Mouse (Mus musculus) forebrain, embryonic 15.5 days (tissue): ENCODE results near the gene Stam2. TPM values are rescaled to one million over a fixed set of nuclear protein-coding genes. Genes with fewer than 3 reads are reported as not detected.

Source experiments
- ATAC-seq: fragments of 200-750 bp; cut with Nextera tagmentation; replicated peaks from 2 replicates; pipeline ENCODE4 v1.8.0; 2017; ENCODE audit warnings: mild to moderate bottlenecking, moderate TSS enrichment, moderate library complexity
- H3K27ac ChIP-seq: fragments of 300-500 bp; sonication (generic); replicated peaks from 2 replicates; pipeline ENCODE4 v1.5.1; 2015; ENCODE audit warnings: mild to moderate bottlenecking, inconsistent platforms
- H3K27me3 ChIP-seq: fragments of 300-500 bp; sonication (generic); 2 replicates; pipeline ENCODE4 v1.6.1; 2015; ENCODE audit warnings: inconsistent platforms
- H3K36me3 ChIP-seq: fragments of 300-500 bp; sonication (generic); 2 replicates; pipeline ENCODE4 v1.6.1; 2015; ENCODE audit warnings: mild to moderate bottlenecking, inconsistent platforms
- H3K4me1 ChIP-seq: fragments of 300-500 bp; sonication (generic); 2 replicates; pipeline ENCODE4 v1.6.1; 2015; ENCODE audit warnings: inconsistent platforms
- H3K4me2 ChIP-seq: fragments of 300-500 bp; sonication (generic); replicated peaks from 2 replicates; pipeline ENCODE4 v1.6.1; 2015; ENCODE audit warnings: mild to moderate bottlenecking, inconsistent platforms
- H3K4me3 ChIP-seq: fragments of 300-500 bp; sonication (generic); 2 replicates; pipeline ENCODE4 v1.5.1; 2015; ENCODE audit warnings: mild to moderate bottlenecking, inconsistent platforms
- H3K9ac ChIP-seq: fragments of 300-500 bp; sonication (generic); replicated peaks from 2 replicates; pipeline ENCODE4 v1.6.1; 2015; ENCODE audit warnings: mild to moderate bottlenecking, inconsistent platforms
- H3K9me3 ChIP-seq: fragments of 300-500 bp; sonication (generic); 2 replicates; pipeline ENCODE4 v1.6.1; 2016; ENCODE audit warnings: inconsistent platforms
- WGBS: fragments of 180-500 bp; shearing (Covaris S2); methylation state at CpG from one replicate; pipeline ENCODE4 v1.1.7; 2015; ENCODE audit warnings: mixed read lengths; 5-methylcytosine and 5-hydroxymethylcytosine counted together
- polyA plus RNA-seq: library from polyadenylated mRNA; unstranded; fragments of >200 nt; fragmentation: Nextera tagmentation; extraction: Ambion mirVana; gene quantifications from 2 replicates; pipeline ENCODE4 v1.2.1, GENCODE M21; 2015

Stam2 gene
- polyA plus RNA-seq = 45.6 and 46.5 TPM in 2 replicates

DNA sequence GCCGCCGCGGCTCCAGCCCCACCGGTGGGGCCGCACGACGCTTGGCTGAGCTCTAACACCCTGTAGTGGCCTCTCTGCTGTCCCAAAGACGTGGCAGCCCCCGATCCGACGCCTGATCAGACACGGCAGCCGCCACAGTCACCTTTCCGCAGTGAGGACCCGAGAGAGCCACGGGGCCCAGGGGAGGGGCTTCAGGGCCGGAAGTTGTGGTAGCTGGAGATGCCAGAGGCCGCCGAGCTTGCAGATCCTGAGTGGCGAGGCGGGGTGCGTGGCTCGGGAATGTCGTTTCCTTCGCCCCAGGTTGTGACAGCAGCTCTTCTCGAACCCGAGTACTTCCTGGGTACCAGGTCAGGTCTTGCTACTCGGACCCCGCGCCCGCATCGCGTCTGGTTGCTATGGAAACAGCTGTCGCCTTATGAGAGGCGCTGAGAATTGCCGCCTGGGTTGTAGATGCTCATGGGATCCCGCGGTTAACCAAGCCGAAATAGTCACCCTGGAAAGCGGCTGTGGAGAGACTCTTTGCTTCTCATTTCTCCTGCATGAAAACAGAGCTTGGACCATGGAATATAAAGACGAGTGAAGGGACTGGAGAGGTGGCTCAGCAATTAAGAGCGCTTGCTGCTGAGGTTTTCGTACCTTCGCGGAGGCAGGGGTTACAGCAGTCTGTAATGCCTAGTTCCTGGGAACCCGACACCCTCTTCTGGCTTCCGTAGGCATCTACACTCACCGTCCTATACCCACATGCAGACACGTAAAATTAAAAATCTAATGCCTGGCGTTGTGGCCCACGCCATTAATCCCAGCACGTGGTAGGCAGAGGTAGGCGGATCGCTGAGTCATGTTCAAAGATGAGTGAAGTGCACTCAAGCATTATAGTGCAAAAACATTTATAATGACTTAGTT is at the start of gene Stam2:
Gene Stam2, minus strand, starts transcription at position 26 of the 903 bp plus-strand sequence.
- peak within 1 kb of the TSS; percentile 94 for H3K9ac ChIP-seq
- H3K27me3 ChIP-seq = no peaks in the 10 kb centered on the region
- H3K4me3 ChIP-seq = peak within 1 kb of the TSS; percentile 80
- peaks cover 8% of the 10 kb centered on the region for H3K4me1 ChIP-seq
- 7% methylated on average over 54 of the region's 54 CpGs for WGBS
- peak within 1 kb of the TSS; percentile 98 for H3K27ac ChIP-seq
- no peaks in the 10 kb centered on the region for H3K36me3 ChIP-seq
- peak; percentile 97 for ATAC-seq
- H3K9me3 ChIP-seq = no peaks in the 10 kb centered on the region
- peak within 1 kb of the TSS; percentile 47 for H3K4me2 ChIP-seq

DNA sequence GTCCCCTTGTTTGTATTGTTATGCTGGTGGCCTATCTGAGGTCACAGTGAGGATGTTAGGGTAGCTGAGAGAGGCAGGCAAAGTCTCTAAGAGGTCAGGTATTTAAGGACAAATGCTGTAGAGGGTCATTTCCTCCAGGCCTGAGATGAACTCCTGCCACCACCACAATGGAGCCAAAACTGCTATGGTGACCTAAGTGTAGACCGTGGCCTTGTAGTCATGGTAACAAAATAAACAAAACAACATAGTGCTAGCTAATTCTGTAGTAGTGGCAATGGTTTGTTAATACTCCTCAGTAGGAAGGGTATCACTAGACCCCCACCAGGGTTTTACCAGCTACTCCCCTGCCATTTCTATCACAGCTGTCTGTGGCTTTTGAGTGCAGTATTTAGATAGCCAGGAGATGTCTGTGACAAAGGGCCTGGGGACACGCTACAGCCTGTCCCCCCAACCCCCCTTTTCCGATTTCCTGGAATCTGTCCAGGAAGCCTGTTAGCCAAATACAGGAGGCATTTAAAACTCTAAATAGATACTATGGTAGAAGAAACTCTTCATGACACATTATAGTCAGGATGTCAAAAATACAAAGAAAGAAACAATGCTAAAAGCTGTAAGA is 43.1 kb upstream of the Stam2 start:
- no peak for ATAC-seq
- Histone ChIP-seq H3K36me3 (no peaks in the 10 kb centered on the region), H3K27ac (no peak overlapping the region), H3K27me3 (no peaks in the 10 kb centered on the region), H3K4me3 (no peak overlapping the region), H3K9ac (no peak overlapping the region), H3K9me3 (no peaks in the 10 kb centered on the region), H3K4me2 (no peak overlapping the region), H3K4me1 (peaks cover 5% of the 10 kb centered on the region)
- WGBS = 45% methylated on average over 3 of the region's 3 CpGs

DNA sequence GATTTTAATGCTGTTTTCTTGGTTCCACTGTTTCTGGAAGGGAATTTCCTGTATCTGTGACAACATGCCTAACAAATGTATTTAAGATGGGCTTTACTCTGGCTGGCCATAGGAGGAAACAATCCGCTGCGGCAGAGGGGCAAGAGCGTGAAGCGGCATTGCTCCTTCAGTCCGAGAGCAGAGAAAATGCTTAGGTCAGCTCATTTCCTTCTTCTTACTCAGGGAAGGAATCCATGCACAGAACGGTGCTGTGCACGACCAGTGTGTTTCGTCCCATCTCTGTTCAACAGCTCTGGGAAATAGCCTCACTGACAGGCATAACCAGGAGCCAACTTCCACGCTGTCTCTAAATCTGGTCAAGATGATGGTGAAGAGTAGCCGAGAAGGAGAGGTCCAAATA is 37.9 kb upstream of the Stam2 start:
- Histone ChIP-seq H3K36me3 (no peaks in the 10 kb centered on the region), H3K9ac (no peak overlapping the region), H3K27ac (no peak overlapping the region), H3K4me2 (no peak overlapping the region), H3K9me3 (no peaks in the 10 kb centered on the region), H3K4me1 (peaks cover 17% of the 10 kb centered on the region), H3K27me3 (no peaks in the 10 kb centered on the region), H3K4me3 (no peak overlapping the region)
- 83% methylated on average over 10 of the region's 10 CpGs for WGBS
- no peak for ATAC-seq

DNA sequence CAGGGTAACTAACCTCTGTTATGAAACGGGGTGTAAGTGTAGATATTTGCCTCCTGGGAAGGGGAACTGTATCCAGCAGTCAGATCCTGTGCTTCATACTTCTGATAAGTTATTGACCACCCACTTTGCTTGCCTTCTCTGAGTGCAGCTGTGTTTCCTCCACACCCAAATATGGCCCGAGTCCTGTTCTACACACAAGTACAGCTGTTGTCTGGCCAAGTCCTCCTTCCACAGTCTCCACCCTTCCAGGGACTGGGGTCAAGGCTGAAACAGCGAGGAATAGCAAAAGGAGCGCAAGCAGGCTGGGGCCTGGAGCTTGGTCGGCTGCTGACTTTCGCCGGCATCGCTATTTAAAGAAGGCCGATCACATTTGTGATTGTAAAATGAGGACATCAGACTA is 37.3 kb upstream of the Stam2 start:
- Histone ChIP-seq H3K9me3 (no peaks in the 10 kb centered on the region), H3K4me3 (no peak overlapping the region), H3K4me1 (peaks cover 19% of the 10 kb centered on the region), H3K9ac (no peak overlapping the region), H3K27ac (no peak overlapping the region), H3K27me3 (no peaks in the 10 kb centered on the region), H3K36me3 (no peaks in the 10 kb centered on the region), H3K4me2 (no peak overlapping the region)
- no peak for ATAC-seq
- 86% methylated on average over 9 of the region's 9 CpGs for WGBS

DNA sequence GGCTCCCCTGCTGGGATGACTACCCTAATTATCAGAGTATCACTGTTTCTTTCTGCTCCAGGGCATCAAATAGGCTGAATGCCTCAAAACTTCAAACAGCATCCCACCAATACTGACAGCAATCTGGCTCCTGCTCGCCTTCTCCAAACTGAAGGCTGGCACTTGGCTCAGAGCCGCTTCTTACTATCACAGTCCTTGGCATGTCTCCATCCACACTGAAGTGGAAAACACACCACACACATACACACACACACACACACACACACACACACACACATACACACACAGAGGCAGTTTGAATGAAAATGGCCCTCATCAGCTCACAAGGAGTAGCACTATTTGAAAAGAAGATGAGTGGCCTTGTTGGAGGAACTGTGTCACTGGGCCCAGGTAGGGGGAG is 35.8 kb upstream of the Stam2 start:
- Histone ChIP-seq H3K9ac (no peak overlapping the region), H3K4me2 (no peak overlapping the region), H3K4me3 (no peak overlapping the region), H3K27me3 (no peaks in the 10 kb centered on the region), H3K4me1 (peaks cover 17% of the 10 kb centered on the region), H3K36me3 (no peaks in the 10 kb centered on the region), H3K27ac (peak overlapping the region; percentile 43; the same call in 1 of the 2 replicates), H3K9me3 (no peaks in the 10 kb centered on the region)
- WGBS = 42% methylated on average over 2 of the region's 2 CpGs
- ATAC-seq = peak; percentile 88

DNA sequence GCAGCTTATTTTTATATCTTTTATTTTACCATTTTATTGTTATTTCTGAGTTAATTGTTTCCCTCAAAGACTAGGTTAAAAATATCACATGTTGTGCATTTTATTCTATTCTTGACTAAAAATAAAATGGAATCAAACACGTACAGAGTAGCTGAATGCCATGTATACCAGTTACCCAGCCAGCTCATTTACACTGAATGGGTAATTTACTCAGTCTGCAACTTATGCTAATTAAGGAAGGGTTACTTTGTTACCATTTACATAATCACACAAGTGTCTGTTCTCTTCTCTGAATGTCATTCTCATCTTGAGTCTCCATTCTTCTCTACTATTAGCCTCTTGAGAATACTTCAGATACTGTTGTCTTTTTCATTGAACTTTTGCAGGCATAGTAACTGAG is 32.3 kb upstream of the Stam2 start:
- Histone ChIP-seq H3K4me2 (no peak overlapping the region), H3K9ac (no peak overlapping the region), H3K27ac (no peak overlapping the region), H3K4me1 (peaks cover 10% of the 10 kb centered on the region), H3K27me3 (no peaks in the 10 kb centered on the region), H3K36me3 (no peaks in the 10 kb centered on the region), H3K4me3 (no peak overlapping the region), H3K9me3 (no peaks in the 10 kb centered on the region)
- WGBS = 13% methylated on average over 1 of the region's 1 CpGs
- ATAC-seq = peak; percentile 79

DNA sequence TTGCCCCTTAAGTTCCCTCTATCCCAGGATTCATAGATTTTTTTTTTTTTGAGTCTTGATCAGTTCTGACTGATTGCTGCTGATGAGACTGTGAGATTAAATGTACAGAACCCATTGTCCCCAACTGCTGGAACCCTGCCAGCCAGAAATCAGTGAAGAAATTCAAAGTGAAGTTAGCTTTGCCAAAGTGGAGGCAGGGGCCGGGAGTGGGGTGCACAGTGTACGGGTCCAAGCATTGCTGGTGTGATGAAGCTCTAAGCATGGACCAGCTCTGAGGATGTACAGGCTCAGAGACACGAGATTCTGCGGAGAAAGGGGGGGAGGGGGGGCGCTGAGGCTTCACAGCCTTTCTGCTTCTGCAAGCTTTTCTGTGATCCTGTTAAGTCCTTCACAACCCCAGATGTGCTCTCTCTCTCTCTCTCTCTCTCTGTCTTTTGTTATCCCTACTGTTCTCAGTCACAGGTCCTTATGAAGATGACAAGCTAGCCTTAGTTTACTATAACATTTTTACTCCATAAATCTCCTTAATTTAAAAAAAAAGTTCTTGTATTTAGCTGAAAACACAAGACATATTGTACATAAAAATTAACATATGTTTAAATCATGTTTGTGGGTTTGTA is 30.8 kb upstream of the Stam2 start:
- H3K9me3 ChIP-seq = no peaks in the 10 kb centered on the region
- H3K4me3 ChIP-seq = no peak overlapping the region
- no peaks in the 10 kb centered on the region for H3K27me3 ChIP-seq
- 26% methylated on average over 5 of the region's 5 CpGs for WGBS
- H3K36me3 ChIP-seq = no peaks in the 10 kb centered on the region
- ATAC-seq = no peak; the same call in 1 of the 2 replicates
- H3K27ac ChIP-seq = no peak overlapping the region
- peaks cover 7% of the 10 kb centered on the region for H3K4me1 ChIP-seq
- no peak overlapping the region for H3K9ac ChIP-seq
- no peak overlapping the region for H3K4me2 ChIP-seq

DNA sequence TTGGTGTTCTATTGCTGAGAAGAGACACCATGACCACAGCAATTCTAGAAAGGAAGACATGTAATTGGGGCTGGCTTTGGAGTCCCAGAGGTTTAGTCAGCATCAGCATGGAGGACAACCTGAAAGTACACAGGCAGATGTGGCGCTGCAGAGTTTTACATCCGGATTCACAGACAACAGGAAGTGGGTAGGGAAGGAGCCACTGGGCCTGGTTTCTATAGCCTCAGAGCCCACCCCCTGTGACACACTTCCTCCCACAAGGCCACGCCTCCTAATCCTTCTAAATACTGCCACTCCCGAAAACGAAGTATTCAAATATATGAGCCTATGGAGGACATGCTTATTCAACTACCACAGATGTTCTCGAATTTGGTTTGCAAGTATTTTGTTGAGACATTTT is 23.0 kb upstream of the Stam2 start:
- Histone ChIP-seq H3K4me3 (no peak overlapping the region), H3K4me2 (no peak overlapping the region), H3K4me1 (0 out of 2 replicates have a peak, but pooled peaks cover 3% of the 10 kb centered on the region), H3K27ac (no peak overlapping the region), H3K36me3 (no peaks in the 10 kb centered on the region), H3K9ac (no peak overlapping the region), H3K9me3 (no peaks in the 10 kb centered on the region), H3K27me3 (no peaks in the 10 kb centered on the region)
- 94% methylated on average over 6 of the region's 6 CpGs for WGBS
- ATAC-seq = no peak

DNA sequence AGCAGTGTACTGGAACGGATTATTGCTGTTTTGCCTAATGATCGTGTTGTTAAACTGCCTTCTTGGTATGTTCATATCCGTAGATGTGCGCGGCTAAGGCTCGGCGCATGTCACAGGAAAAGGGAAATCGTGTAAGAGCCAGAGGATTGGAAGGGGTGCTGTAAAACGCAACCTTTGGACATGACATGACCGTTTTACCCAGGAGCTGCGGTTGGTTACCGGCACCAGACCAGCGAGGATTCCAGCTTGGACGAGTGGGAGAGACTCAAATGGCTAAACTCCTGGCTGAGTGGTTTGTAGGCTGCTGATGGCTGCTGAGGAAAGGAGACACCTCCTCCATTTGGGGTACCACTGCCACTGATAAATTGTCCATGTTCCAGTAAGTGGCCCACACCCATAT is 21.8 kb upstream of the Stam2 start:
- Histone ChIP-seq H3K4me3 (no peak overlapping the region), H3K9me3 (no peaks in the 10 kb centered on the region), H3K4me1 (0 out of 2 replicates have a peak, but pooled peaks cover 3% of the 10 kb centered on the region), H3K9ac (no peak overlapping the region), H3K36me3 (no peaks in the 10 kb centered on the region), H3K27me3 (no peaks in the 10 kb centered on the region), H3K27ac (no peak overlapping the region), H3K4me2 (no peak overlapping the region)
- 92% methylated on average over 14 of the region's 14 CpGs for WGBS
- no peak for ATAC-seq

DNA sequence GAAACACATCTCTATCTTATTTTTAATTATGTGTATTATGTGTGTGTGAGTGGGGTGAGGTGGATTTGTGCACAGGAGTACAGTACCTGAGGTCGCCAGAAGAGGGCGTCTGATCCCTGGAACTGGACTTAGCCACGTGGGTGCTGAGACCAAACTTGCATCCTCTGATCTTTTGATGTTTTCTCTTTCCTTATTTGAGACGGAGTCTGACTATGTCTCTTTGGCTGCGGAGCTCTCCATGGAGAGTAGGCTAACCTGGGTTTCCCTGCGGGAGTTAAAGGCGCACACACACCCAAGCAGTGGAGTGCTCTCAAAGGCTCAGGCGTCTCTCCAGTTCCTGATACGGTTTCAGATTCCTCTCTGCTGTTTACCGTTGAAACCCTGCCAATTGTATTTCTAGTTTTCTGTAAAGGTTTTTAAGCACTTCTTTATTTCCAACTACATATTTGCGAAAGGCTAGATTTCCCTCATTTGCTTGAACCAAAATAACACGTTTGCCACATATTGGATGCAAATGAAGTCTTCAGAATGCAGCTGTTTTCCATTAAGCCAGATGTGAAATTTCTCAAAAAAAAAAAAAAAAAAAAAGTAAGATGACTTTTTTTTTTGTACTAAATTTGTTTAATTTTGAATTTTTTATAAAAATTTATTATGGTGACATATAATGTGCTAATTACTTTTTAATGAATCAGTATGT is 21.1 kb upstream of the Stam2 start:
- H3K9me3 ChIP-seq = no peaks in the 10 kb centered on the region
- H3K27ac ChIP-seq = no peak overlapping the region
- WGBS = 14% methylated on average over 12 of the region's 12 CpGs
- ATAC-seq = peak; percentile 79
- no peaks in the 10 kb centered on the region for H3K27me3 ChIP-seq
- H3K4me1 ChIP-seq = 0 out of 2 replicates have a peak, but pooled peaks cover 3% of the 10 kb centered on the region
- H3K4me3 ChIP-seq = peak overlapping the region; percentile 12; the same call in 1 of the 2 replicates
- H3K4me2 ChIP-seq = peak overlapping the region; percentile 33
- no peaks in the 10 kb centered on the region for H3K36me3 ChIP-seq
- no peak overlapping the region for H3K9ac ChIP-seq

DNA sequence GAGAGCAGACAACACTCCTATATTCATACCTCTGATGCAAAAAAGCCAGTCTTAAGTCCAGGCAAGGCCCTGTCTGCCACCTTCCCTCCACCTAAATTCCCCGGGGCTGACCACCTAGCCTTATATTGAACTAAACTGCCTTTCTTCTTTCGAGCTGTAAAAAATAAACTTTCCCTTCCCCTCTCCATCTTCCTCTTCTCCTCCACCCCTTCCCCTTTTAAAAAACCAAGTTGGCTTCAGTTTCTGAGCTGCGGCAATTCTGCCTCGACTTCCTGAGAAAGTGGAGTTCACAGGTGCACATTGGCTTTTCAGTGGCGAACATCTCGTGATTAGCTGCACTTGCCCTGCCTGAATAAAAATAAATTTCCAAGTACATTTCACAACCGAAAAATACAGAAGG is 20.4 kb upstream of the Stam2 start:
- H3K4me1 ChIP-seq = 0 out of 2 replicates have a peak, but pooled peaks cover 3% of the 10 kb centered on the region
- WGBS = 71% methylated on average over 7 of the region's 7 CpGs
- no peak for ATAC-seq

More for the DNA sequence above, 20.4 kb upstream of the Stam2 start:
- H3K9ac ChIP-seq = no peak overlapping the region
- no peaks in the 10 kb centered on the region for H3K27me3 ChIP-seq
- no peaks in the 10 kb centered on the region for H3K36me3 ChIP-seq
- no peak overlapping the region for H3K27ac ChIP-seq
- no peaks in the 10 kb centered on the region for H3K9me3 ChIP-seq
- no peak overlapping the region for H3K4me3 ChIP-seq
- no peak overlapping the region for H3K4me2 ChIP-seq
